Mouse (Mus musculus) E14TG2a.4 (cell line): ENCODE measurements around the gene Cxadr.

Source experiments
- H3K27me3 ChIP-seq: 2 replicates; pipeline ENCODE4 v1.6.1; 2014; ENCODE audit warnings: low read length, control low read depth; ENCODE audit not compliant: insufficient read depth
- H3K36me3 ChIP-seq: 2 replicates; pipeline ENCODE4 v1.6.1; 2014; ENCODE audit warnings: low read length, control low read depth; ENCODE audit not compliant: insufficient read depth
- H3K4me1 ChIP-seq: replicated peaks from 2 replicates; pipeline ENCODE4 v1.6.1; 2014; ENCODE audit warnings: low read depth, low read length, control low read depth
- H3K4me3 ChIP-seq: replicated peaks from 2 replicates; pipeline ENCODE4 v1.5.1; 2014; ENCODE audit warnings: mild to moderate bottlenecking, low read length
- H3K9me3 ChIP-seq: 2 replicates; pipeline ENCODE4 v1.6.1; 2014; ENCODE audit warnings: low read length, control low read depth
- CTCF ChIP-seq: conservative IDR thresholded peaks from 2 replicates; pipeline ENCODE4 v1.5.1; 2014; ENCODE audit warnings: low read length
- NANOG ChIP-seq: IDR thresholded peaks from 2 replicates; pipeline ENCODE4 v1.6.1; 2014; ENCODE audit warnings: borderline replicate concordance, low read length, mixed read lengths
- POU5F1 ChIP-seq: IDR thresholded peaks from 2 replicates; pipeline ENCODE4 v1.6.1; 2014; ENCODE audit warnings: low read length, borderline replicate concordance

The Cxadr gene

GRCm38 (mm10) chr16:78389986-78390385, 88.7 kb downstream of the Cxadr start:
- no peaks in the 10 kb centered on the region for H3K27me3 ChIP-seq
- H3K9me3 ChIP-seq = peaks cover 6% of the 10 kb centered on the region
- no peaks in the 10 kb centered on the region for H3K36me3 ChIP-seq
- no peak overlapping the region for H3K4me3 ChIP-seq
- no peaks in the 10 kb centered on the region for H3K4me1 ChIP-seq
- TF ChIP-seq NANOG (no peak), POU5F1 (no peak), CTCF (no peak)

GRCm38 (mm10) chr16:78391354-78391753, 90.1 kb downstream of the Cxadr start:
- TF ChIP-seq NANOG (no peak), POU5F1 (no peak), CTCF (no peak)

GRCm38 (mm10) chr16:78398734-78399133, 97.4 kb downstream of the Cxadr start:
- Histone ChIP-seq H3K4me1 (no peaks in the 10 kb centered on the region), H3K27me3 (no peaks in the 10 kb centered on the region), H3K9me3 (peaks cover 13% of the 10 kb centered on the region), H3K4me3 (no peak overlapping the region), H3K36me3 (no peaks in the 10 kb centered on the region)
- TF ChIP-seq CTCF (no peak), POU5F1 (no peak), NANOG (no peak)

More at GRCm38 (mm10) chr16:78391354-78391753, 90.1 kb downstream of the Cxadr start:
- Histone ChIP-seq H3K4me3 (no peak overlapping the region), H3K9me3 (peaks cover 6% of the 10 kb centered on the region), H3K27me3 (no peaks in the 10 kb centered on the region), H3K36me3 (no peaks in the 10 kb centered on the region), H3K4me1 (no peaks in the 10 kb centered on the region)

GRCm38 (mm10) chr16:78399423-78399822, 98.1 kb downstream of the Cxadr start:
- no peak overlapping the region for H3K4me3 ChIP-seq
- no peaks in the 10 kb centered on the region for H3K36me3 ChIP-seq
- TF ChIP-seq CTCF (no peak), POU5F1 (no peak), NANOG (no peak)
- peaks cover 12% of the 10 kb centered on the region for H3K9me3 ChIP-seq
- H3K27me3 ChIP-seq = no peaks in the 10 kb centered on the region
- no peaks in the 10 kb centered on the region for H3K4me1 ChIP-seq

- Histone ChIP-seq H3K36me3 (no peaks in the 10 kb centered on the region), H3K4me3 (no peak overlapping the region), H3K27me3 (no peaks in the 10 kb centered on the region), H3K4me1 (no peaks in the 10 kb centered on the region), H3K9me3 (peaks cover 25% of the 10 kb centered on the region)
- no peak for TF ChIP-seq NANOG
- TF ChIP-seq POU5F1 = no peak
- TF ChIP-seq CTCF = no peak
These were observed 101.0 kb downstream of the Cxadr start for GRCm38 (mm10) chr16:78402316-78402715.

- H3K4me3 ChIP-seq = no peak overlapping the region
- H3K27me3 ChIP-seq = no peaks in the 10 kb centered on the region
- no peaks in the 10 kb centered on the region for H3K4me1 ChIP-seq
- no peak for TF ChIP-seq CTCF
- no peak for TF ChIP-seq NANOG
- no peak for TF ChIP-seq POU5F1
- H3K36me3 ChIP-seq = no peaks in the 10 kb centered on the region
- peaks cover 15% of the 10 kb centered on the region for H3K9me3 ChIP-seq
These were observed 105.4 kb downstream of the Cxadr start for GRCm38 (mm10) chr16:78406657-78407056.

- H3K4me1 ChIP-seq = peaks cover 5% of the 10 kb centered on the region; the same call in 1 of the 2 replicates
- no peak overlapping the region for H3K4me3 ChIP-seq
- no peaks in the 10 kb centered on the region for H3K36me3 ChIP-seq
- H3K27me3 ChIP-seq = no peaks in the 10 kb centered on the region
- TF ChIP-seq CTCF = no peak
- TF ChIP-seq NANOG = no peak
- TF ChIP-seq POU5F1 = no peak
- peaks cover 15% of the 10 kb centered on the region for H3K9me3 ChIP-seq
These were observed 106.6 kb downstream of the Cxadr start for GRCm38 (mm10) chr16:78407855-78408254.
